Mouse (Mus musculus) left cerebral cortex, postnatal 10 days (tissue): ENCODE data around the gene Yod1. TPM values are rescaled to one million over a fixed set of nuclear protein-coding genes. Genes with fewer than 3 reads are reported as not detected.

Experiments used
- DNase-seq, 2 experiments: peaks; one replicate each; pipeline ENCODE4 v3.0.0; 2021 to 2022; ENCODE audit warnings: low spot score in 2 of 2, mixed read lengths in 1 of 2; ENCODE audit errors: extremely low spot score in 1 of 2
- intact Hi-C: fragments of 180-260 bp; cut with DNase I; formaldehyde crosslinking; loops from one replicate; pipeline ENCODE4 v1.15.1; 2025
- total RNA-seq, 2 experiments: library from RNA; stranded (reverse); gene quantifications; 2 replicates each; pipeline ENCODE4 v1.2.3; 2021

Gene Yod1
- total RNA-seq, 2 experiments from 2014 or later: 10.3 to 10.4 TPM

DNA sequence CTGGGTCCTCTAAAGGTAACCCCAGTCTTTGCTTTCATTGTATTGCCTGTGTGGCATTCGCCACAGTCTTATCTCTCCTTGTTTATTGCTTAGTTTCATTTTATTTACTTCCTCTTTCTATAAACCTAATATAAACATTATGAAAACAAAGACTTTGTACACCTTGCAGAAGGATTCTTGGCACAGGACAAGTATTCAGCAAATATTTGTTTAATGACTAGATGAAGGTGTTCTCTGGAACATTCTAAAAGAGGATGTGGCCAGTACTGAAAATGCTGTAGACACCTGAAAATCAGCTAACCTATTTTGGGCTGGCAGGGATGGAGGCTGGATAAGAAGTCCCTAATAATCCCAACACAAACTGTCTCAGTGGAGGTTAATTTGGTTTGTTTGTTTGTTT, 44.5 kb downstream of the Yod1 start:
- intact Hi-C loops: no loop called here
- DNase-seq: no peak

DNA sequence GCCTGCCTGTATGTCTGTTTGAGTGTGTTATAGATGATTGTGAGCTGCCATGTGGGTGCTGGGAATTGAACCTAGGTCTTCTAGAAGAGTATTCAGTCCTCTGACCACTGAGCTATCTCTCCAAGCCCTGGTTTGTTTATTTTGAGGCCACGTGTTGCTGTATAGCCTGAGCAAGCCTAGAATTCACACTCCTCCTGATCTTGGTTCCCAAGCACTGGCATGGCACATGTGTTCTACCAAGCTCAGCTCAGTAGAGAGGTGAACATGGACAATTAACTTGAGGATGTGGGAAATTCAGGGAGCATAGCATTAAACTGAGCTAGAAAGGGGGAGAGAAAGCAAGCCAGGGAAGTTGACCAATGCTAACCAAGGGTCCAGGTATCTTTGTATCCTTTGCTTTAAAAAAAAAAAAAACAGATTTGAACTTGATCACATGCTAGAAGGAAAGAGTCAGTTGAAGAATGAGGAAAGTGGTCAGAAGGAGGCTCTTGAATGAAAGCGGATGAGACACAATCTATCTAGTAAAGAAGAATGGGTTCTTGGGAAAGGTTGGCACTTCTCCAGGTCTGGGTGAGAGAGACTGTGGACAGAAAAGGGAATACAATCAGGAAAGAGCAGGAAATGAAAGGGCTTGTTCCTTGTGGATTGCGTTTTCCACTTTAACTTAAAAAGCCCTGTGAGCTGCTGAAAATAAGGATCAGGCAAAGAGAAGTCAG, 45.1 kb downstream of the Yod1 start:
- DNase-seq: no peak
- intact Hi-C loops: no loop called here

DNA sequence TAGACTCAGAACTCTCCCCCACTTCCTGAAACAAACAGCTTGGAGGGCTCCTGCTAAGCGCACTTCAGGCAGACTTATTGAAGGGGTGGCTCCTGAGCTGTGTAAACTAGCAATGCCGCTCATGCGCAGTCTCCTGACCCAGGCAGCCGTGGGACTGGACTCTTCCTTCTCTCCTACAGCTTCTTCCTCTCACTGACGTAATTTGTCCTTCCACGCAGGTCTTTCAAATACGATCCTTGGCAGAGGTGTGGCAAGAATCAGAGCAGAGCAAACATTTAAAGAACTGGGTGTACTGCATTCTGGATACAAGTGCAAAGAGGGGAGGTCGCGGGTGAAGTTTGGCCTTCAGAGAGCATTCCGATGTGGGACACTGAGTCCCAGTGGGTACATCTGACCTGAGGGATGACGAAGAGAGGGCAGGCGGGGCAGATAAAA, 46.9 kb downstream of the Yod1 start:
- intact Hi-C loops: no loop called here
- no peak for DNase-seq

DNA sequence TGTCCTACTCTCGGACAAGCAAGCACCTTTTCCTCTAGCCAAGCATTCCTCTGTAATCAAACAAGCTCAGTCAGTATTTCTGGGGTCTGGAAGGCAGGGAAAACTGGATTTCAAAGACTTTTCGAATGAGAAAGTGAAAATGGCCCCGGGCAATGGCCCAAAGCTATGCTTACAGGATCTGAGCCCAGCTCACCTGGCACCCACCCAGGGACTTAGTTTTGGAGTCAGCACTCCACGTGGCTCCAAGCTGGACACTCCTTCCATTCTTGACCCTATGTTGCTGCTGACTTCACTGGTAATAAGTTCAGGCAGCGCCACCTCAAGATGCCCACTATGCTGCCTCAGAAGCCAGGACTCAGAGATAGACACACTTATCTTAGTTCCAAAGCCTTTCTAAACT, 49.9 kb downstream of the Yod1 start:
- DNase-seq: no peak
- intact Hi-C loops: no loop called here

DNA sequence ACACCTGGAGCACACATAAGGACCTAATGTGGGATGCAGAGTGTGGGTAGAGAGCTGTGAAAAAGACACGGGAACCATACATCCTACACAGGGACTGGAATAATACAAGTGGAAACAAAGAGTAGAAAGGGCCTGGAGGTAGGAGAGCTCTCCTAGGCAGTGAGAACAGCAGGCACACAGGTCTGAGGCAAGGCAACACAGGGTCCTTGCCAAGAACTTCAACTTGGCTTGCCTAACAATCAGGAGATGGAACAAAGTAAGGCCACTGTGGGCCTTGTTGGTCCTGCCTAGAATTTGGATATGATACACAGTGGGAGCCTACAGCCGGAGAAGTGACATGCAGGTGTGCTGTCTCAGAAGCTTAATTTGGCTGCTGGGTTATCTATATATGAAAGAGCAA, 52.8 kb downstream of the Yod1 start:
- intact Hi-C loops: no loop called here
- DNase-seq: no peak

DNA sequence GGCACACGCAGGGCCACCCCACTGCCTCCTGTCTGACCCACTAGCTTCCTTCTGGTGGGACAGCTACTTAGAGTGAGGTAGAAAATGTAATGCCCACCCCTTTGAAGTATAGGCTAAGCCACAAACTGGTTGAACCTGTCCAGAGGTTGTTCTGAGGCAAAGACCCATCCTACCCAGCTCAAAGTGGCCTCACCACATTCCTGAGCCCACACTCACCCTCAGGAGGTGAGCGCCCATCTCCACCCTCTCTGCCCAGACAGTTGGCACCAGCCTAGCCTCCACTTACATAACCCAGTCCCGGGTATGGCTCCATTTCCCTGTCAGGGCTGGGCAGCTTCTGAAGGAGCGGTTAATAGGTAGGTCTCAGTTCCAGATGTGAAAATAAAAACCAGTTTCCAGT, 53.4 kb downstream of the Yod1 start:
- intact Hi-C loops: no loop called here
- no peak for DNase-seq

DNA sequence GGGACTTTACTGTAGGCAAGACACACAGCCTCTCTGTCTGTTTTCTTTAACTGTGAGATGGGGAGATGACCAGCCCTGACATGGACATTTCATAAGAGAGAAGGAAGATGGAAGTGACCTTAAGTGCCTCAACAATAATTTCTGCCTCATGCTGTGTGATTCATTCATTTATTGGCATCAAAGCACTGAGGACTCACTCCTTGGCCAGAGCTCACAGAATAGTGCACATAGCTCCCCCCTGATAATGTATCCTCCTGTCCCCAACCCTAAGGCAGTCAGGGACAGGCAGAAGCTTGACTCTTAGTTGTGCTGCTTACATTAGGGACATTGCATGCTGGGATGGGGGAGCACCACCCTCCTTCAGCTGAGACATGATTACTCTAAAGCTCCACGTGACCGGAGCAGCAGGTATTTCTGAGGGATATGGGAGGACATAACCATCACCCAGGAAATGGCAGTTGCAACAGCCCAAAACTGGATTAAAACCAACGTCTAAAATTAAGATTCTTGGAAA, 53.9 kb downstream of the Yod1 start:
- no peak for DNase-seq
- intact Hi-C loops: no loop called here

Other genes with a start within 250 kb of the Yod1 start
- not detected for gene Zp3r, start 87.7 kb upstream of the Yod1 start, total RNA-seq
- not detected for gene C4bp, start 55.7 kb upstream of the Yod1 start, total RNA-seq
- gene Gm29427, start 1.5 kb upstream of the Yod1 start, total RNA-seq: not detected
- gene Pfkfb2, start 11.9 kb downstream of the Yod1 start, total RNA-seq: 10 to 100 TPM; 42.5 to 43.7 TPM
- 1 to 10 TPM in 1 of 2 experiments, under 1 TPM in 1; 0.92 to 1.0 TPM for gene AA986860, start 14.6 kb downstream of the Yod1 start, total RNA-seq
- gene Fcamr, start 83.6 kb downstream of the Yod1 start, total RNA-seq: not detected
- under 1 TPM; 0.08 to 0.21 TPM for gene Pigr, start 109.4 kb downstream of the Yod1 start, total RNA-seq
- under 1 TPM in 1 of 2 experiments, not detected in 1; 0.79 TPM for gene Fcmr, start 148.3 kb downstream of the Yod1 start, total RNA-seq
- gene Il24, start 170.1 kb downstream of the Yod1 start, total RNA-seq: not detected
- not detected for gene Il20, start 194.1 kb downstream of the Yod1 start, total RNA-seq
- not detected for gene Il19, start 222.8 kb downstream of the Yod1 start, total RNA-seq